Mouse (Mus musculus): ENCODE measurements at regions not wholly inside any gene's neighbourhood (a gene's known extent, or its start where the extent isn't known, plus 50 kb on each side); places are given as distances from the start of the nearest gene placed in this dataset.
"Not testable (repeated sequence)": the region's sequence is repeated elsewhere in the genome, so short reads cannot be mapped to it uniquely, and the experiment has no call there.

GRCm38 (mm10) chr13:73035336-73035940 is 224.8 kb upstream of the Irx4 start:
- no peak for DNase-seq (ENCODE audit: low spot score)

GRCm38 (mm10) chr13:73039731-73040130 is 220.5 kb upstream of the Irx4 start:
- no peak for DNase-seq (ENCODE audit: low spot score)

- DNase-seq (ENCODE audit: low spot score), result no peak
These were observed 218.8 kb upstream of the Irx4 start for GRCm38 (mm10) chr13:73041233-73042040.

- no peak for DNase-seq (ENCODE audit: low spot score)
These were observed 190.3 kb upstream of the Irx4 start for GRCm38 (mm10) chr13:73069840-73070530.

GRCm38 (mm10) chr13:73070531-73070908 is 189.8 kb upstream of the Irx4 start:
- no peak for DNase-seq (ENCODE audit: low spot score)

GRCm38 (mm10) chr13:73071032-73071431 is 189.2 kb upstream of the Irx4 start:
- DNase-seq (ENCODE audit: low spot score), result no peak

GRCm38 (mm10) chr13:73071854-73072852 is 188.1 kb upstream of the Irx4 start:
- no peak for DNase-seq (ENCODE audit: low spot score)

- DNase-seq (ENCODE audit: low spot score), result no peak
These were observed 182.3 kb upstream of the Irx4 start for GRCm38 (mm10) chr13:73077866-73078430.

- DNase-seq (ENCODE audit: low spot score), result not testable (repeated sequence)
These were observed 172.5 kb upstream of the Irx4 start for GRCm38 (mm10) chr13:73087815-73088214.

- DNase-seq (ENCODE audit: low spot score), result no peak
These were observed 168.4 kb upstream of the Irx4 start for GRCm38 (mm10) chr13:73091886-73092285.

GRCm38 (mm10) chr13:73097502-73097901 is 162.8 kb upstream of the Irx4 start:
- DNase-seq (ENCODE audit: low spot score), result no peak

- no peak for DNase-seq (ENCODE audit: low spot score)
These were observed 160.9 kb upstream of the Irx4 start for GRCm38 (mm10) chr13:73099407-73099806.

- DNase-seq (ENCODE audit: low spot score), result no peak
These were observed 152.9 kb upstream of the Irx4 start for GRCm38 (mm10) chr13:73107250-73107993.

- DNase-seq (ENCODE audit: low spot score), result peak; percentile 23
These were observed 143.3 kb upstream of the Irx4 start for GRCm38 (mm10) chr13:73116822-73117632.

- no peak for DNase-seq (ENCODE audit: low spot score)
These were observed 142.6 kb upstream of the Irx4 start for GRCm38 (mm10) chr13:73117633-73118076.

- no peak for DNase-seq (ENCODE audit: low spot score)
These were observed 137.3 kb upstream of the Irx4 start for GRCm38 (mm10) chr13:73122945-73123344.

GRCm38 (mm10) chr13:73131270-73131669 is 129.0 kb upstream of the Irx4 start:
- no peak for DNase-seq (ENCODE audit: low spot score)

- no peak for DNase-seq (ENCODE audit: low spot score)
These were observed 127.5 kb upstream of the Irx4 start for GRCm38 (mm10) chr13:73132746-73133145.

GRCm38 (mm10) chr13:73134929-73135328 is 125.3 kb upstream of the Irx4 start:
- no peak for DNase-seq (ENCODE audit: low spot score)

- DNase-seq (ENCODE audit: low spot score), result peak; percentile 6
These were observed 119.0 kb upstream of the Irx4 start for GRCm38 (mm10) chr13:73141302-73141701.

All from layer of hippocampus, adult 11-12 months (tissue).